Mouse (Mus musculus) intestine, postnatal 0 days (tissue): ENCODE data around the gene Igfbp7. TPM values are rescaled to one million over a fixed set of nuclear protein-coding genes. Genes with fewer than 3 reads are reported as not detected.

ENCODE experiments used
- ATAC-seq: fragments of 200-750 bp; cut with Nextera tagmentation; 2 replicates; pipeline ENCODE4 v1.8.0; 2017; ENCODE audit warnings: mild to moderate bottlenecking, moderate TSS enrichment, moderate library complexity
- H3K27ac ChIP-seq: fragments of 300-500 bp; sonication (generic); 2 replicates; pipeline ENCODE4 v1.5.1; 2014; ENCODE audit warnings: mild to moderate bottlenecking, low read depth, low read length, moderate library complexity
- H3K27me3 ChIP-seq: fragments of 300-500 bp; sonication (generic); replicated peaks from 2 replicates; pipeline ENCODE4 v1.6.1; 2014; ENCODE audit warnings: low read length, mixed read lengths; ENCODE audit not compliant: control insufficient read depth, insufficient read depth
- H3K36me3 ChIP-seq: fragments of 300-500 bp; sonication (generic); 2 replicates; pipeline ENCODE4 v1.6.1; 2014; ENCODE audit warnings: mild to moderate bottlenecking, moderate library complexity; ENCODE audit not compliant: control insufficient read depth, insufficient read depth
- H3K4me1 ChIP-seq: fragments of 300-500 bp; sonication (generic); replicated peaks from 2 replicates; pipeline ENCODE4 v1.6.1; 2014; ENCODE audit warnings: antibody characterized with exemption, low read length, mixed read lengths; ENCODE audit not compliant: control insufficient read depth, insufficient read depth
- H3K4me2 ChIP-seq: fragments of 300-500 bp; sonication (generic); replicated peaks from 2 replicates; pipeline ENCODE4 v1.6.1; 2014; ENCODE audit warnings: low read depth, mild to moderate bottlenecking, moderate library complexity
- H3K4me3 ChIP-seq: fragments of 300-500 bp; sonication (generic); 2 replicates; pipeline ENCODE4 v1.5.1; 2014; ENCODE audit warnings: low read depth, low read length
- H3K9ac ChIP-seq: fragments of 300-500 bp; sonication (generic); 2 replicates; pipeline ENCODE4 v1.6.1; 2014; ENCODE audit warnings: mild to moderate bottlenecking, low read depth, low read length
- H3K9me3 ChIP-seq: fragments of 300-500 bp; sonication (generic); 2 replicates; pipeline ENCODE4 v1.6.1; 2016; ENCODE audit warnings: mixed run types; ENCODE audit not compliant: control insufficient read depth
- CTCF ChIP-seq: sonication (generic); IDR thresholded peaks from 2 replicates; pipeline ENCODE4 v1.5.1; 2016; ENCODE audit warnings: low read depth, mild to moderate bottlenecking, control low read depth, antibody characterized with exemption, moderate library complexity
- WGBS: fragments of 180-500 bp; shearing (Covaris S2); extraction: QIAGEN DNeasy Blood & Tissue Kit; methylation state at CpG from one replicate; pipeline ENCODE4 v1.1.7; 2014; 5-methylcytosine and 5-hydroxymethylcytosine counted together
- polyA plus RNA-seq: library from polyadenylated mRNA; unstranded; fragments of >200 nt; fragmentation: Nextera tagmentation; extraction: Ambion mirVana; gene quantifications from 2 replicates; pipeline ENCODE4 v1.2.1, GENCODE M21; 2015

Gene Igfbp7
- polyA plus RNA-seq, 1 experiment from 2014 or later: 255 TPM

- H3K9me3 ChIP-seq: no peaks in the 10 kb centered on the region
- H3K36me3 ChIP-seq: no peaks in the 10 kb centered on the region
- H3K27ac ChIP-seq: no peak overlapping the region
- H3K27me3 ChIP-seq: no peaks in the 10 kb centered on the region
- ATAC-seq: no peak
- WGBS: 65% methylated on average over 6 of the region's 6 CpGs
- TF ChIP-seq CTCF: no peak
- H3K4me1 ChIP-seq: no peaks in the 10 kb centered on the region
- no peak overlapping the region for H3K4me3 ChIP-seq
- H3K9ac ChIP-seq: no peak overlapping the region
- no peak overlapping the region for H3K4me2 ChIP-seq
These were observed 7.0 kb downstream of the Igfbp7 start for GRCm38 (mm10) chr5:77400823-77401222.

GRCm38 (mm10) chr5:77400151-77400550 is 7.7 kb downstream of the Igfbp7 start:
- Histone ChIP-seq H3K27ac (no peak overlapping the region), H3K4me3 (no peak overlapping the region), H3K9me3 (no peaks in the 10 kb centered on the region), H3K27me3 (no peaks in the 10 kb centered on the region), H3K4me1 (no peaks in the 10 kb centered on the region), H3K9ac (no peak overlapping the region), H3K4me2 (no peak overlapping the region), H3K36me3 (no peaks in the 10 kb centered on the region)
- no peak for TF ChIP-seq CTCF
- 70% methylated on average over 7 of the region's 7 CpGs for WGBS
- ATAC-seq: no peak

- no peak overlapping the region for H3K4me3 ChIP-seq
- 69% methylated on average over 4 of the region's 4 CpGs for WGBS
- no peak overlapping the region for H3K27ac ChIP-seq
- TF ChIP-seq CTCF: no peak
- H3K36me3 ChIP-seq: no peaks in the 10 kb centered on the region
- no peak overlapping the region for H3K4me2 ChIP-seq
- no peak overlapping the region for H3K9ac ChIP-seq
- ATAC-seq: no peak
- no peaks in the 10 kb centered on the region for H3K9me3 ChIP-seq
- H3K4me1 ChIP-seq: no peaks in the 10 kb centered on the region
- H3K27me3 ChIP-seq: no peaks in the 10 kb centered on the region
These were observed 8.8 kb downstream of the Igfbp7 start for GRCm38 (mm10) chr5:77399076-77399475.

- Histone ChIP-seq H3K4me2 (no peak overlapping the region), H3K27ac (no peak overlapping the region), H3K36me3 (no peaks in the 10 kb centered on the region), H3K9ac (no peak overlapping the region), H3K27me3 (no peaks in the 10 kb centered on the region), H3K4me3 (no peak overlapping the region), H3K4me1 (no peaks in the 10 kb centered on the region), H3K9me3 (no peaks in the 10 kb centered on the region)
- 58% methylated on average over 14 of the region's 14 CpGs for WGBS
- TF ChIP-seq CTCF: no peak
- ATAC-seq: no peak
These were observed 9.4 kb downstream of the Igfbp7 start for GRCm38 (mm10) chr5:77398285-77399057.

- no peak overlapping the region for H3K27ac ChIP-seq
- no peaks in the 10 kb centered on the region for H3K9me3 ChIP-seq
- 67% methylated on average over 9 of the region's 9 CpGs for WGBS
- no peak for TF ChIP-seq CTCF
- no peaks in the 10 kb centered on the region for H3K27me3 ChIP-seq
- no peak overlapping the region for H3K4me3 ChIP-seq
- no peak overlapping the region for H3K9ac ChIP-seq
- no peaks in the 10 kb centered on the region for H3K4me1 ChIP-seq
- no peaks in the 10 kb centered on the region for H3K36me3 ChIP-seq
- ATAC-seq: no peak
- H3K4me2 ChIP-seq: no peak overlapping the region
These were observed 13.7 kb downstream of the Igfbp7 start for GRCm38 (mm10) chr5:77393990-77394618.

- Histone ChIP-seq H3K27me3 (no peaks in the 10 kb centered on the region), H3K9me3 (no peaks in the 10 kb centered on the region), H3K27ac (no peak overlapping the region), H3K4me1 (no peaks in the 10 kb centered on the region), H3K36me3 (no peaks in the 10 kb centered on the region), H3K4me3 (no peak overlapping the region), H3K9ac (no peak overlapping the region), H3K4me2 (no peak overlapping the region)
- no peak for ATAC-seq
- WGBS: 70% methylated on average over 10 of the region's 10 CpGs
- no peak for TF ChIP-seq CTCF
These were observed 14.7 kb downstream of the Igfbp7 start for GRCm38 (mm10) chr5:77393094-77393619.
